Mouse (Mus musculus) liver, embryonic 16.5 days (tissue): ENCODE measurements at regions not wholly inside any gene's neighbourhood (a gene's known extent, or its start where the extent isn't known, plus 50 kb on each side); places are given as distances from the start of the nearest gene placed in this dataset.
A peak's percentile ranks its signal among the peaks of the same experiment; 100 is the strongest.

Experiments
- ATAC-seq: fragments of 200-750 bp; cut with Nextera tagmentation; 2 replicates; pipeline ENCODE4 v1.8.0; 2017; ENCODE audit warnings: low read depth, mild to moderate bottlenecking, moderate number of reproducible peaks, moderate library complexity
- H3K27ac ChIP-seq: fragments of 300-500 bp; sonication (generic); 2 replicates; pipeline ENCODE4 v1.5.1; 2014; ENCODE audit warnings: mild to moderate bottlenecking, low read length
- H3K27me3 ChIP-seq: fragments of 300-500 bp; sonication (generic); 2 replicates; pipeline ENCODE4 v1.6.1; 2014; ENCODE audit warnings: low read depth, low read length, mixed read lengths; ENCODE audit not compliant: control insufficient read depth, insufficient read depth
- H3K36me3 ChIP-seq: fragments of 300-500 bp; sonication (generic); 2 replicates; pipeline ENCODE4 v1.6.1; 2014; ENCODE audit warnings: mild to moderate bottlenecking; ENCODE audit not compliant: control insufficient read depth, insufficient read depth
- H3K4me1 ChIP-seq: fragments of 300-500 bp; sonication (generic); 2 replicates; pipeline ENCODE4 v1.6.1; 2014; ENCODE audit warnings: low read depth, low read length, mixed read lengths; ENCODE audit not compliant: control insufficient read depth
- H3K4me2 ChIP-seq: fragments of 300-500 bp; sonication (generic); 2 replicates; pipeline ENCODE4 v1.6.1; 2014; ENCODE audit warnings: low read depth, low read length, mixed read lengths
- H3K4me3 ChIP-seq: fragments of 300-500 bp; sonication (generic); 2 replicates; pipeline ENCODE4 v1.5.1; 2014; ENCODE audit warnings: low read depth, mild to moderate bottlenecking, low read length
- H3K9ac ChIP-seq: fragments of 300-500 bp; sonication (generic); 2 replicates; pipeline ENCODE4 v1.6.1; 2014; ENCODE audit warnings: low read depth, low read length
- H3K9me3 ChIP-seq: fragments of 300-500 bp; sonication (generic); replicated peaks from 2 replicates; pipeline ENCODE4 v1.6.1; 2016; ENCODE audit warnings: low read length; ENCODE audit not compliant: control insufficient read depth
- WGBS: fragments of 180-500 bp; shearing (Covaris S2); extraction: QIAGEN DNeasy Blood & Tissue Kit; methylation state at CpG from one replicate; pipeline ENCODE4 v1.1.7; 2014; ENCODE audit not compliant: insufficient replicate concordance; 5-methylcytosine and 5-hydroxymethylcytosine counted together

- no peak overlapping the region for H3K27ac ChIP-seq
These were observed 72.4 kb upstream of the Lrig1 start for GRCm38 (mm10) chr6:94772391-94772790.

GRCm38 (mm10) chr6:94768230-94768629 lies 68.3 kb upstream of the Lrig1 start:
- H3K4me1 ChIP-seq = no peaks in the 10 kb centered on the region; the same call in 1 of the 2 replicates
- no peak for ATAC-seq
- no peaks in the 10 kb centered on the region for H3K36me3 ChIP-seq
- peaks cover 7% of the 10 kb centered on the region for H3K27me3 ChIP-seq
- 60% methylated on average over 5 of the region's 5 CpGs for WGBS
- no peak overlapping the region for H3K4me2 ChIP-seq
- H3K4me3 ChIP-seq = no peak overlapping the region
- H3K9ac ChIP-seq = no peak overlapping the region
- no peaks in the 10 kb centered on the region for H3K9me3 ChIP-seq
- H3K27ac ChIP-seq = no peak overlapping the region

More at GRCm38 (mm10) chr6:94772391-94772790, 72.4 kb upstream of the Lrig1 start:
- no peaks in the 10 kb centered on the region; the same call in 1 of the 2 replicates for H3K4me1 ChIP-seq
- H3K9ac ChIP-seq = no peak overlapping the region
- no peaks in the 10 kb centered on the region for H3K9me3 ChIP-seq
- no peaks in the 10 kb centered on the region for H3K36me3 ChIP-seq
- no peak overlapping the region for H3K4me2 ChIP-seq
- no peak for ATAC-seq
- H3K4me3 ChIP-seq = no peak overlapping the region
- H3K27me3 ChIP-seq = peaks cover 22% of the 10 kb centered on the region
- 31% methylated on average over 7 of the region's 7 CpGs for WGBS

- H3K36me3 ChIP-seq = no peaks in the 10 kb centered on the region
- peak; percentile 86 for ATAC-seq
- peaks cover 2% of the 10 kb centered on the region for H3K27me3 ChIP-seq
- H3K4me2 ChIP-seq = no peak overlapping the region
- H3K4me3 ChIP-seq = no peak overlapping the region
- WGBS = 47% methylated on average over 6 of the region's 6 CpGs
- H3K9me3 ChIP-seq = no peaks in the 10 kb centered on the region
- no peaks in the 10 kb centered on the region; the same call in 1 of the 2 replicates for H3K4me1 ChIP-seq
- no peak overlapping the region for H3K27ac ChIP-seq
- H3K9ac ChIP-seq = no peak overlapping the region
These were observed 65.8 kb upstream of the Lrig1 start for GRCm38 (mm10) chr6:94765724-94766123.

GRCm38 (mm10) chr6:94761341-94761740 lies 61.4 kb upstream of the Lrig1 start:
- ATAC-seq = no peak
- 19% methylated on average over 6 of the region's 6 CpGs for WGBS
- H3K36me3 ChIP-seq = no peaks in the 10 kb centered on the region
- no peak overlapping the region for H3K4me2 ChIP-seq
- H3K4me3 ChIP-seq = no peak overlapping the region
- peaks cover 2% of the 10 kb centered on the region; the same call in 1 of the 2 replicates for H3K27me3 ChIP-seq
- H3K4me1 ChIP-seq = no peaks in the 10 kb centered on the region
- H3K9me3 ChIP-seq = no peaks in the 10 kb centered on the region
- no peak overlapping the region for H3K27ac ChIP-seq
- H3K9ac ChIP-seq = no peak overlapping the region

- no peaks in the 10 kb centered on the region for H3K36me3 ChIP-seq
- H3K4me2 ChIP-seq = no peak overlapping the region
- H3K4me1 ChIP-seq = no peaks in the 10 kb centered on the region
- peaks cover 2% of the 10 kb centered on the region; the same call in 1 of the 2 replicates for H3K27me3 ChIP-seq
- H3K9me3 ChIP-seq = no peaks in the 10 kb centered on the region
- H3K9ac ChIP-seq = no peak overlapping the region
- H3K4me3 ChIP-seq = no peak overlapping the region
- H3K27ac ChIP-seq = no peak overlapping the region
- no peak; the same call in 1 of the 2 replicates for ATAC-seq
- WGBS = 12% methylated on average over 17 of the region's 17 CpGs
These were observed 60.7 kb upstream of the Lrig1 start for GRCm38 (mm10) chr6:94760629-94761111.

- H3K36me3 ChIP-seq = no peaks in the 10 kb centered on the region
- no peaks in the 10 kb centered on the region for H3K4me1 ChIP-seq
- no peak overlapping the region for H3K4me3 ChIP-seq
- no peak overlapping the region for H3K9ac ChIP-seq
- WGBS = 52% methylated on average over 1 of the region's 1 CpGs
- H3K9me3 ChIP-seq = no peaks in the 10 kb centered on the region
- H3K27ac ChIP-seq = no peak overlapping the region
- H3K27me3 ChIP-seq = peaks cover 2% of the 10 kb centered on the region; the same call in 1 of the 2 replicates
- ATAC-seq = no peak
- H3K4me2 ChIP-seq = no peak overlapping the region
These were observed 59.7 kb upstream of the Lrig1 start for GRCm38 (mm10) chr6:94759649-94760048.

- no peak overlapping the region for H3K27ac ChIP-seq
These were observed 56.0 kb upstream of the Lrig1 start for GRCm38 (mm10) chr6:94756006-94756405.

GRCm38 (mm10) chr6:94755297-94755831 lies 55.4 kb upstream of the Lrig1 start:
- Histone ChIP-seq H3K9ac (no peak overlapping the region), H3K4me2 (no peak overlapping the region), H3K27me3 (no peaks in the 10 kb centered on the region), H3K27ac (no peak overlapping the region), H3K4me1 (no peaks in the 10 kb centered on the region), H3K4me3 (no peak overlapping the region), H3K36me3 (no peaks in the 10 kb centered on the region), H3K9me3 (no peaks in the 10 kb centered on the region)
- 53% methylated on average over 13 of the region's 13 CpGs for WGBS
- no peak for ATAC-seq

More at GRCm38 (mm10) chr6:94756006-94756405, 56.0 kb upstream of the Lrig1 start:
- H3K27me3 ChIP-seq = no peaks in the 10 kb centered on the region
- H3K9me3 ChIP-seq = no peaks in the 10 kb centered on the region
- H3K4me1 ChIP-seq = no peaks in the 10 kb centered on the region
- 77% methylated on average over 4 of the region's 4 CpGs for WGBS
- no peak overlapping the region for H3K4me2 ChIP-seq
- H3K9ac ChIP-seq = no peak overlapping the region
- no peak for ATAC-seq
- H3K4me3 ChIP-seq = no peak overlapping the region
- H3K36me3 ChIP-seq = no peaks in the 10 kb centered on the region

- no peaks in the 10 kb centered on the region for H3K27me3 ChIP-seq
- H3K4me3 ChIP-seq = no peak overlapping the region
- no peak for ATAC-seq
These were observed 54.6 kb upstream of the Lrig1 start for GRCm38 (mm10) chr6:94754522-94754921.

More at GRCm38 (mm10) chr6:94754522-94754921, 54.6 kb upstream of the Lrig1 start:
- Histone ChIP-seq H3K9me3 (no peaks in the 10 kb centered on the region), H3K27ac (no peak overlapping the region), H3K36me3 (no peaks in the 10 kb centered on the region), H3K9ac (no peak overlapping the region), H3K4me1 (no peaks in the 10 kb centered on the region), H3K4me2 (no peak overlapping the region)
- whole genome bisulfite sequencing = 62% methylated on average over 3 of the region's 3 CpGs
